Mouse (Mus musculus): ENCODE results near the gene Tulp4. TPM values are rescaled to one million over a fixed set of nuclear protein-coding genes. Genes with fewer than 3 reads are reported as not detected.

Tulp4 gene
- polyA plus RNA-seq, 2 experiments: 55.0 to 96.8 TPM

DNA sequence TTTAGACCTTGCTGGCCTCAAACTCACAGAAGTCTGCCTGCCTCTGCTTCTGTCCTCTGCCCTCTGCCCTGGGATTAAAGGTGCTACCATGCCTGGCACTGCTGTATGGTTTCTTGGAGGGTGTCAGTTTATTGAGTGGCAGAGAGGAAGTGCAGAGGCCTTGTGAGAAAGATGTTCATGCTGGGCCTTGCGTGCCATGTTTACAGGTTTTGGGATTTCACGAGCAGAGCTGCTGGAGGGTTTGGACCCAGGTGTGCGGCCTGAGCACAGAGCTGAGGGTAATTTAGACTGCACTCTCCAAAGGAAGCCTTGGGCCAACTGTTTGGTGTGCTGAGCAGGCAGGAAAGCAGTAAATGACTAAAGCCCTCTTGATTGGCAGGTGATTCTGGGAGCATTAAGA, 11.7 kb downstream of the Tulp4 start:
- peaks cover 22% of the 10 kb centered on the region for H3K36me3 ChIP-seq (ENCODE audit: control insufficient read depth, insufficient read depth, low read length)
- H3K27me3 ChIP-seq (ENCODE audit: control insufficient read depth, insufficient read depth, low read length): no peaks in the 10 kb centered on the region
- no peak overlapping the region for H3K4me3 ChIP-seq (replicated peaks; ENCODE audit: low read length)
- H3K4me1 ChIP-seq (ENCODE audit: control insufficient read depth, insufficient read depth, low read length): peaks cover 9% of the 10 kb centered on the region; the same call in 1 of the 2 replicates
- WGBS: 41% methylated on average over 3 of the region's 3 CpGs
- DNase-seq (ENCODE audit: low spot score): no peak
- no peak for ATAC-seq (ENCODE audit: low FRiP score, low read depth)
- no peak overlapping the region for H3K9ac ChIP-seq (ENCODE audit: low read depth, low read length, severe bottlenecking)
- no peak overlapping the region for H3K4me2 ChIP-seq (replicated peaks; ENCODE audit: low read depth, low read length, severe bottlenecking)
- no peaks in the 10 kb centered on the region for H3K9me3 ChIP-seq (ENCODE audit: control insufficient read depth, low read length)
- no peak for TF ChIP-seq POLR2A (IDR thresholded peaks at IDR 0.05; ENCODE audit: borderline replicate concordance, extremely low read depth, insufficient read depth, insufficient read length)
- H3K27ac ChIP-seq (replicated peaks; ENCODE audit: low read depth, low read length): no peak overlapping the region

DNA sequence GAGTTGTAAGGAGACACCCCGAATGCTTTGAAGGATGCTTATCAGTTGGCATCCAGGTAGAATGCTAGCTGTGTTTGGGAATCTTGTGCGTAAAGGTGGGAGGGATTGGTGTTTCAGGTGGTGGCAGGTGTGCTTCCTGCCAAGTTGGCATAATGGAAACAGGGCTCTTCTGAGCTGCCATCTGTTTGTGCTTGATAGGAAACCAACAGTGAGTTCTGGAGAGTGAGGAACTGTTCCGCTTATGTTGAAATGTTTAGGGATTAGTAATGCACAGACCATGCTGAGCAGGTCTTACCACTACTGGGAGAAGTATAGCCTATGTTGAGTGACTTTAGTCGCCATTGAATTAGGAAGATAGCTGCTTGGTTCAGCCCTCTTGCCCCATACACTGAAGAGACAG, 12.6 kb downstream of the Tulp4 start:
- 91% methylated on average over 4 of the region's 4 CpGs for WGBS
- no peak overlapping the region for H3K27ac ChIP-seq (replicated peaks; ENCODE audit: low read depth, low read length)
- TF ChIP-seq POLR2A (IDR thresholded peaks at IDR 0.05; ENCODE audit: borderline replicate concordance, extremely low read depth, insufficient read depth, insufficient read length): no peak
- no peak overlapping the region for H3K4me3 ChIP-seq (replicated peaks; ENCODE audit: low read length)
- no peak overlapping the region for H3K9ac ChIP-seq (ENCODE audit: low read depth, low read length, severe bottlenecking)
- H3K27me3 ChIP-seq (ENCODE audit: control insufficient read depth, insufficient read depth, low read length): no peaks in the 10 kb centered on the region
- H3K9me3 ChIP-seq (ENCODE audit: control insufficient read depth, low read length): no peaks in the 10 kb centered on the region
- no peak overlapping the region for H3K4me2 ChIP-seq (replicated peaks; ENCODE audit: low read depth, low read length, severe bottlenecking)
- H3K36me3 ChIP-seq (ENCODE audit: control insufficient read depth, insufficient read depth, low read length): peaks cover 31% of the 10 kb centered on the region
- no peak for DNase-seq (ENCODE audit: low spot score)
- ATAC-seq (ENCODE audit: low FRiP score, low read depth): no peak
- H3K4me1 ChIP-seq (ENCODE audit: control insufficient read depth, insufficient read depth, low read length): peaks cover 9% of the 10 kb centered on the region; the same call in 1 of the 2 replicates

DNA sequence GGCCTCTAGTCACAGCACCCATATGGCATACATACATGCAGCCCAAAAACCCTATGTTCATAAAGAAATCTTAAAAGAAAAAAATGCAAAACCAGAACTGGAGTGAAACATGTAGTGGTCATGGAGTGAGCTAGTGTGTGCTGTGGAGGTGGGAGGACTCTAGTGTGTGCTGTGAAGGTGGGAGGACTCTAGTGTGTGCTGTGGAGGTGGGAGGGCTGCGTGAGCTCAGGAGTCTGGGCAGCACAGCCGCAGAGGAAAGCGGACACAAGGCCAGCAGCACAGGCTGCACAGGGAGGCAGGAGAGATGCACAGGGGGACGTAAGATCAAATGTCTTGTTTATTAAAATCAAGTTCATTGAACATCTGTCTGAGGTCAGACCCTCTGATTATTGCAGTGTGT, 17.5 kb downstream of the Tulp4 start:
- 93% methylated on average over 4 of the region's 4 CpGs for WGBS
- DNase-seq (ENCODE audit: low spot score) (no peak), ATAC-seq (ENCODE audit: low FRiP score, low read depth) (no peak)
- H3K9ac ChIP-seq (ENCODE audit: low read depth, low read length, severe bottlenecking): no peak overlapping the region
- H3K36me3 ChIP-seq (ENCODE audit: control insufficient read depth, insufficient read depth, low read length): peaks cover 32% of the 10 kb centered on the region
- no peaks in the 10 kb centered on the region for H3K9me3 ChIP-seq (ENCODE audit: control insufficient read depth, low read length)
- no peak overlapping the region for H3K4me2 ChIP-seq (replicated peaks; ENCODE audit: low read depth, low read length, severe bottlenecking)
- no peaks in the 10 kb centered on the region for H3K4me1 ChIP-seq (ENCODE audit: control insufficient read depth, insufficient read depth, low read length)
- TF ChIP-seq POLR2A (IDR thresholded peaks at IDR 0.05; ENCODE audit: borderline replicate concordance, extremely low read depth, insufficient read depth, insufficient read length): no peak
- no peak overlapping the region for H3K4me3 ChIP-seq (replicated peaks; ENCODE audit: low read length)
- no peaks in the 10 kb centered on the region for H3K27me3 ChIP-seq (ENCODE audit: control insufficient read depth, insufficient read depth, low read length)
- H3K27ac ChIP-seq (replicated peaks; ENCODE audit: low read depth, low read length): no peak overlapping the region

DNA sequence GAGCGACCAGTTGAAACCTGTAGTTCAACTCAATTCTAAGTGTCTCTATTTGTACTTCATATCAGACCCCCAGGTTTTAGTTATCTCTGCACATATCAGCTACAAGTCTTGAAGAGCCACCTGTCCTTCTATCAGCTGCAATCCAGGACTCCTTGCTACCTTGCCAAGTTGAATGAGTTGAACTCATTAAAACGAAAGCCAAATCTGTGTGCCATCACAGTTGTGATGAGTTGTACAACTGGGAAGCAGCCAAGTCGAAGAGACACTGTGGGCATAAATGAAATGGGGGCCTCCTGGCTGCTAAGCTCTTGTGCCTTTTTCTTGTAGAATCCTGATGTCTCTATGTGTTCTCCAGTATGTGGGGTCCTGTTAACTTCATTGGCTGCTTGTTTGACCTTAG, 19.2 kb downstream of the Tulp4 start:
- WGBS: 91% methylated on average over 3 of the region's 3 CpGs
- H3K4me2 ChIP-seq (replicated peaks; ENCODE audit: low read depth, low read length, severe bottlenecking): no peak overlapping the region
- H3K4me1 ChIP-seq (ENCODE audit: control insufficient read depth, insufficient read depth, low read length): no peaks in the 10 kb centered on the region
- TF ChIP-seq POLR2A (IDR thresholded peaks at IDR 0.05; ENCODE audit: borderline replicate concordance, extremely low read depth, insufficient read depth, insufficient read length): no peak
- no peak overlapping the region for H3K4me3 ChIP-seq (replicated peaks; ENCODE audit: low read length)
- peaks cover 30% of the 10 kb centered on the region for H3K36me3 ChIP-seq (ENCODE audit: control insufficient read depth, insufficient read depth, low read length)
- H3K27ac ChIP-seq (replicated peaks; ENCODE audit: low read depth, low read length): no peak overlapping the region
- no peak overlapping the region for H3K9ac ChIP-seq (ENCODE audit: low read depth, low read length, severe bottlenecking)
- H3K27me3 ChIP-seq (ENCODE audit: control insufficient read depth, insufficient read depth, low read length): no peaks in the 10 kb centered on the region
- DNase-seq (ENCODE audit: low spot score) (no peak), ATAC-seq (ENCODE audit: low FRiP score, low read depth) (no peak)
- no peaks in the 10 kb centered on the region for H3K9me3 ChIP-seq (ENCODE audit: control insufficient read depth, low read length)

DNA sequence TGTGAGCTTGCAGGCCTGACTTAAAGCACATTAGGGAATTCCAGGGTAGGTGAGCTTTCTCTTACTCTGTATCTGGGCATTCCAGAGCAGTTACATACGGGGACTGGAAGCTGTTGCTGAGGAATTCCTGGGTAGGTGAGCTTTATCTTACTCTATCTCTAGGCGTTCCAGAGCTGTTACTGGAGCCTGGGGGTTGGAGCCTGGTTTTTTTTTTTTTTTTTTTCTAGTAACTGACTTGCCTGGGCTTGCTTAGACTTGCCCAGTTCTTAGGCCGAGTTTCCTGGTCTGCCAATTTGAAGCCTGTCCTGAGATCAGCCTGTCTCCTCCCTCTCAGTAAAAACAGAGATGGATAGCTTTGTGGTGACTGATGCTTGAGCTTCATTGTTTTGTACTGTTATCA, 21.8 kb downstream of the Tulp4 start:
- Histone ChIP-seq H3K36me3 (ENCODE audit: control insufficient read depth, insufficient read depth, low read length) (peaks cover 23% of the 10 kb centered on the region), H3K9me3 (ENCODE audit: control insufficient read depth, low read length) (no peaks in the 10 kb centered on the region), H3K4me1 (ENCODE audit: control insufficient read depth, insufficient read depth, low read length) (no peaks in the 10 kb centered on the region), H3K4me2 (replicated peaks; ENCODE audit: low read depth, low read length, severe bottlenecking) (no peak overlapping the region), H3K9ac (ENCODE audit: low read depth, low read length, severe bottlenecking) (no peak overlapping the region), H3K4me3 (replicated peaks; ENCODE audit: low read length) (no peak overlapping the region), H3K27ac (replicated peaks; ENCODE audit: low read depth, low read length) (no peak overlapping the region), H3K27me3 (ENCODE audit: control insufficient read depth, insufficient read depth, low read length) (no peaks in the 10 kb centered on the region)
- no peak for TF ChIP-seq POLR2A (IDR thresholded peaks at IDR 0.05; ENCODE audit: borderline replicate concordance, extremely low read depth, insufficient read depth, insufficient read length)
- ATAC-seq (ENCODE audit: low FRiP score, low read depth): no peak
- DNase-seq (ENCODE audit: low spot score): no peak
- 45% methylated on average over 3 of the region's 3 CpGs for WGBS

DNA sequence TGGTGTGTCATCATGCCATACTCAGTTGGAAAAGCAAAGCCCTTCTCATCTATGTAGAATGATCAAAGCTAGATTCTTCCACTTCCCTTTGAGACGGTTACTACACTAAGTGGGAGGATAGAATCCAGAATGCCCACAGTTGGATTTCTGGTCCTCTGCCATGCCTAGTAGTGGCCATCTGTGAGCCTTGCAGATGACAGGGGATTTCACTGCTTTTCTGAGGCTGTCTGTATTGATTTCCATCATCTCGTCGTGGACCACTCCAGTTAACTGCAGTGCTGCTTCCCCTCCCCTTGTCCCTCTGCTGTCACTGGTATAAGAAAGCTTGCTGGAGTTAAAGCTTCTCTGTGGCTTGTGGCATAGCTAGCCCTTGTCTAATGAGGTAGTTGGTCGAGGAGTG, 23.1 kb downstream of the Tulp4 start:
- no peak for DNase-seq (ENCODE audit: low spot score)
- TF ChIP-seq POLR2A (IDR thresholded peaks at IDR 0.05; ENCODE audit: borderline replicate concordance, extremely low read depth, insufficient read depth, insufficient read length): no peak
- Histone ChIP-seq H3K9me3 (ENCODE audit: control insufficient read depth, low read length) (no peaks in the 10 kb centered on the region), H3K4me3 (replicated peaks; ENCODE audit: low read length) (no peak overlapping the region), H3K4me2 (replicated peaks; ENCODE audit: low read depth, low read length, severe bottlenecking) (no peak overlapping the region), H3K27ac (replicated peaks; ENCODE audit: low read depth, low read length) (no peak overlapping the region), H3K27me3 (ENCODE audit: control insufficient read depth, insufficient read depth, low read length) (no peaks in the 10 kb centered on the region), H3K36me3 (ENCODE audit: control insufficient read depth, insufficient read depth, low read length) (peaks cover 10% of the 10 kb centered on the region), H3K9ac (ENCODE audit: low read depth, low read length, severe bottlenecking) (no peak overlapping the region), H3K4me1 (ENCODE audit: control insufficient read depth, insufficient read depth, low read length) (no peaks in the 10 kb centered on the region)
- 86% methylated on average over 4 of the region's 4 CpGs for WGBS
- ATAC-seq (ENCODE audit: low FRiP score, low read depth): no peak

Measured in limb, embryonic 14.5 days (tissue).